Mouse (Mus musculus) midbrain, embryonic 12.5 days (tissue): ENCODE measurements at regions not wholly inside any gene's neighbourhood (a gene's known extent, or its start where the extent isn't known, plus 50 kb on each side); places are given as distances from the start of the nearest gene placed in this dataset.

Experiments
- ATAC-seq: fragments of 200-750 bp; cut with Nextera tagmentation; 2 replicates; pipeline ENCODE4 v1.8.0; 2017; ENCODE audit warnings: low read depth, moderate TSS enrichment, moderate library complexity; ENCODE audit not compliant: low FRiP score
- H3K27ac ChIP-seq: fragments of 300-500 bp; sonication (generic); replicated peaks from 2 replicates; pipeline ENCODE4 v1.5.1; 2016; ENCODE audit warnings: mild to moderate bottlenecking
- H3K27me3 ChIP-seq: fragments of 300-500 bp; sonication (generic); 2 replicates; pipeline ENCODE4 v1.6.1; 2016; ENCODE audit warnings: mild to moderate bottlenecking
- H3K36me3 ChIP-seq: fragments of 300-500 bp; sonication (generic); 2 replicates; pipeline ENCODE4 v1.6.1; 2016
- H3K4me1 ChIP-seq: fragments of 300-500 bp; sonication (generic); 2 replicates; pipeline ENCODE4 v1.6.1; 2016
- H3K4me2 ChIP-seq: fragments of 300-500 bp; sonication (generic); replicated peaks from 2 replicates; pipeline ENCODE4 v1.6.1; 2016; ENCODE audit warnings: mild to moderate bottlenecking, moderate library complexity
- H3K4me3 ChIP-seq: fragments of 300-500 bp; sonication (generic); 2 replicates; pipeline ENCODE4 v1.5.1; 2016; ENCODE audit warnings: mild to moderate bottlenecking
- H3K9ac ChIP-seq: fragments of 300-500 bp; sonication (generic); replicated peaks from 2 replicates; pipeline ENCODE4 v1.6.1; 2016; ENCODE audit warnings: mild to moderate bottlenecking, moderate library complexity
- H3K9me3 ChIP-seq: fragments of 300-500 bp; sonication (generic); 2 replicates; pipeline ENCODE4 v1.6.1; 2016; ENCODE audit warnings: mild to moderate bottlenecking
- WGBS: fragments of 180-500 bp; shearing (Covaris S2); methylation state at CpG from one replicate; pipeline ENCODE4 v1.1.7; 2016; 5-methylcytosine and 5-hydroxymethylcytosine counted together

DNA sequence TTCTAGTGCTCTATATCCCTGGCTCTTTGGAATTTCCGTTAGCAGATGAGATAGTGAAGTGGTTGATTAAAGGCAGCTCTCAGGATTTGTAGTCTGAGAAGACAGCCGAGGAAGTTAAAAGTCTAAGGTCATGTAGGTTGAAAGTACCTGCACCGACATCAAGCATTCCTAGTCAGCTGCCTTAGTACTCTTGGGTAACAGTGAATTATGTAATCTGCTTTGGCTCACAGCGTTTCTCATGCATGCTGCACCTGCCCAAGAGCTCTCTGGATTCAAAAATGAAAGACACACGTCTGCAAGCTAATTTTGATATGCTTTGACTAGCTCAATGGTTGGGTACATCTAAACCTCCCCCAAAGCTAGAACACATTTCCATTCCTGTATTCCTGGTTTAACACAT, 849.6 kb downstream of the Cdh8 start:
- Histone ChIP-seq H3K27me3 (no peaks in the 10 kb centered on the region), H3K4me3 (no peak overlapping the region), H3K36me3 (no peaks in the 10 kb centered on the region), H3K9ac (no peak overlapping the region), H3K9me3 (no peaks in the 10 kb centered on the region), H3K27ac (no peak overlapping the region), H3K4me1 (no peaks in the 10 kb centered on the region), H3K4me2 (no peak overlapping the region)
- ATAC-seq = no peak
- WGBS = 78% methylated on average over 5 of the region's 5 CpGs

DNA sequence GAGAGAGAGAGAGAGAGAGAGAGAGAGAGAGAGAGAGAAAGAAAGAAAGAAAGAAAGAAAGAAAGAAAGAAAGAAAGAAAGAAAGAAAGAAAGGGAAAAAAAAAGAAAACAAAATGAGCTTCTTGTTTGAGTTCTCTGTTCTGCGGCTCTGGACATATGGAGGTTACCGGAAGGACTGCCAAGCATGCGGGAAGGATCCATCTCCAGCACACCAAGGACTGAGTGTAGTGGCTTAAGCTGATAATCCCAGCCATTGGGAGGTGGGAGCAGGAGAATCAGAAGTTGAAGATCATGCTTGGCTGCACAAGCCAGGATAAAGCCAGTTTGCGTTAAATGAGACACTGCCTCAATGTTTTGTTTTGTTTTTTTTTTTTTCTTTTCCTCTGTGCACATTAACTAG, 897.8 kb downstream of the Cdh8 start:
- Histone ChIP-seq H3K9me3 (no peaks in the 10 kb centered on the region), H3K36me3 (no peaks in the 10 kb centered on the region), H3K27me3 (no peaks in the 10 kb centered on the region), H3K4me1 (0 out of 2 replicates have a peak, but pooled peaks cover 3% of the 10 kb centered on the region), H3K27ac (no peak overlapping the region), H3K9ac (no peak overlapping the region), H3K4me3 (no peak overlapping the region), H3K4me2 (no peak overlapping the region)
- 22% methylated on average over 4 of the region's 4 CpGs for WGBS
- ATAC-seq = no peak

- H3K4me3 ChIP-seq = no peak overlapping the region
- H3K27me3 ChIP-seq = no peaks in the 10 kb centered on the region
- no peak overlapping the region for H3K9ac ChIP-seq
- ATAC-seq = no peak
- no peaks in the 10 kb centered on the region for H3K9me3 ChIP-seq
- 85% methylated on average over 5 of the region's 5 CpGs for WGBS
- 0 out of 2 replicates have a peak, but pooled peaks cover 3% of the 10 kb centered on the region for H3K4me1 ChIP-seq
- no peak overlapping the region for H3K27ac ChIP-seq
- no peak overlapping the region for H3K4me2 ChIP-seq
- no peaks in the 10 kb centered on the region for H3K36me3 ChIP-seq
Observed at GRCm38 (mm10) chr8:98515246-98515645, 901.0 kb downstream of the Cdh8 start.

DNA sequence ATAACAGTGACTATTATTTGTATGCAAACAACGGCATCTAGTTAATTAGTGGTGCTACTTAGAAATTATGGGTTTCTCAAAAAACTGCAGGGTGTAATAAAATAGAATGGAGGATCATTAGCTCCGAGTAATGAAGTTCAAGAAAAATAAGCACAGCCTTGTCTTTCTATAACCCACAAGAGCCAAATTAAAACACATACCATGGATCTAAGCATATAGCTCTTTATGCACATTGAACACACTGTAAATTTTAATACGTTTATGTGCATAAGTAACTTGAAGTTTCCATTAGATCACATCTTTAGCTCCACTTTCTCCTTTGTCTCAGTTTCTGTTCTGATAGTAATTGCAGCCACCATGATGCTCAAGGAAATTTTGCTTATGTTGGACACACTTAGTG, 919.5 kb downstream of the Cdh8 start:
- Histone ChIP-seq H3K4me2 (no peak overlapping the region), H3K4me1 (no peaks in the 10 kb centered on the region), H3K9me3 (no peaks in the 10 kb centered on the region), H3K27me3 (no peaks in the 10 kb centered on the region), H3K36me3 (no peaks in the 10 kb centered on the region), H3K4me3 (no peak overlapping the region), H3K9ac (no peak overlapping the region), H3K27ac (no peak overlapping the region)
- ATAC-seq = no peak
- WGBS = 87% methylated on average over 3 of the region's 3 CpGs

DNA sequence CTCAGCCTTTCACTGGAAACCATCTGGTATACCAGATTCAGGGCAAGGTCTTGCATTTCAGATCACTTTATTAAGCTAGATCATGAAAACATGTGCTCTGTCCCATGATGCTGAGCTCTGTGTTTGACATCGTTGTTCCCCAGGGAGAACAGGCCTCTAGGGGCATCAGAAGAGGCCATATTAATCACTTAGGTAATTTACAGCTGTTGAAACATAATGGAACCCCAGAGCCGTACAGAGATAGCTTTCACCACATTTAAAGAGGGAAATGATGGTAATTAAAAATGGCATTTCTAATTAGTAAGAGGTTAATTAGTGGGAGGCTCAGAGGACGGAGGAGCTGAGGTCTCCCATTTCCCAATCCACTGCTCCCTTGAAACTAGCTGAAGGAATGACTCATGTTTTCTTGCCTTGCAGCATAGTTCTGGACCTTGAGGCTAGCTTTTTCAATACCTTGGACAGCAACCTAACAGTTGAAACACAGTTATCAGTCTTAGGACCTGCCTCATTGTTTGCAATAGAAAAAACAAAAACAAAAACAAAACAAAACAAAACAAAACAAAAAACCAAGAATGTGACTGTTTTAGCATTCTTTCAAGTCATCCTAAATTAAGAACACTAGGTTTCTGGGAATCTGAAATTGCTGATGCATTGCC, 952.8 kb downstream of the Cdh8 start:
- 76% methylated on average over 3 of the region's 3 CpGs for WGBS
- Histone ChIP-seq H3K4me3 (no peak overlapping the region), H3K27me3 (no peaks in the 10 kb centered on the region), H3K27ac (no peak overlapping the region), H3K4me2 (no peak overlapping the region), H3K36me3 (no peaks in the 10 kb centered on the region), H3K9me3 (no peaks in the 10 kb centered on the region), H3K9ac (no peak overlapping the region), H3K4me1 (no peaks in the 10 kb centered on the region)
- ATAC-seq = no peak

DNA sequence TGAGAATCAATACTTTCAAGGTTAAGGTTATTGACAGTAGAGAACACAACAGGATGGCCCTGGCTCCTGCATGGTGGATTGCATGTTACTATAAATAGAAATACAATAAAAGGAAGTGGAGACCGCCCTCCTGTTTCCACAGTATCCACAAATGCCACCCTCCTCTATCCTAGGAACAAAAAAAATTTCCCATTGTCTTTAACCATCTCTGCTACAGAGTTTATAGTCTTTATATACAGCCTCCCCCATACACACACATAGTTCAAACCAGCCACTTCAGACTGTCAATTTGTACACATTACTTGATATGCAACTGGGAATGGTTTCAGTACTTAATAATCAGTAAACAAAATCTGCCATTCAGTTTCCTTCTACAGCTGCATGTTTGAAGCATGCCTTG, 960.7 kb downstream of the Cdh8 start:
- Histone ChIP-seq H3K4me1 (no peaks in the 10 kb centered on the region), H3K36me3 (no peaks in the 10 kb centered on the region), H3K27ac (no peak overlapping the region), H3K4me2 (no peak overlapping the region), H3K27me3 (no peaks in the 10 kb centered on the region), H3K4me3 (no peak overlapping the region), H3K9ac (no peak overlapping the region), H3K9me3 (no peaks in the 10 kb centered on the region)
- 85% methylated on average over 1 of the region's 1 CpGs for WGBS
- ATAC-seq = no peak
